ENCODE assay signal across 8 mouse cellular contexts in the genomic region with DNA sequence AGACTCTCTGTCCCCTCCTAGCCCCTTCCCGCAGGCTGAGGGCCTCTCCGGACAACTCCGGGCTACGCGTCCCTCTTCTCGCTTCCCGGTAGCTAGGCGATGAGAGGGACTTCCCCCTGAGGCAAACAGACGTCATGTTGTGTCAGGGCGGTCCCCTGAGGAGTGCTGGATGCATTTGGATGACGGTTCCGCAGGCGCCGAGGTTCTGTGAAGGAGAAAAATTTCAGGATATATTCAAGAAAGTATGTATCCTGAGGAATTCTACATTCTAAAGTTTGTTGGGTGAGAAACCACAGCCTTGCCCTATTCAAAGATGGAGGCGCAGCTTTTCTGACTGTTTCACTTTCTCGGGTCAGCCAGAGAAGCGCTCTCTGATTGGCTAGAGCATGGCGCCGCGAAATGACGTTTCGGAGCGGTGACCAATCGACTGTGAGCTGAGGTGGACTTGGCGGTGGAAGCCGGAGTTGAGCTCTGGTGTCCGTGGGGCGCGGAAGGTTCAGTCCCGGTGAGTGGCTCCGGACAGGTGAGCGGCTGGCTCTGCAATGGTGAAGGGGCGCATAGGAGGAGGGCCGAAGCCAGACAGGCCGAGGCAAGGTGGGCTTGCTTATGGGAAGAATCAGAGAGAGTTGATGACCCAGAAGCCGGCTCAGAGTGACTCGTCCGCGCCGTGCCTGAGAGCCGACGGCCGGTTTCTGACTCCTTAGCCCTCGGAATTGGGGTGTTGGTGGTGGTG. TPM values are rescaled to one million over a fixed set of nuclear protein-coding genes. Genes with fewer than 3 reads are reported as not detected.
DNase-seq lines count a peak whose midpoint lies in the region; ATAC-seq and TF ChIP-seq lines count a peak whose summit lies in the region.

Gene Sec23b (plus strand): TSS at position 410 of the 733 bp plus-strand sequence.

- no peak for TF ChIP-seq CTCF in G1E (IDR thresholded peaks at IDR 0.05; ENCODE audit: low read depth, low read length)
- TF ChIP-seq CTCF in layer of hippocampus, adult 2 months (conservative IDR thresholded peaks at IDR 0.05): no peak
- TF ChIP-seq CTCF in lung, embryonic 14.5 days (IDR thresholded peaks at IDR 0.05; ENCODE audit: low read depth): no peak
- no peak for TF ChIP-seq CTCF in olfactory bulb, adult 2 months (IDR thresholded peaks at IDR 0.05; ENCODE audit: insufficient read depth, low read depth, low read length)
- 0 out of 2 replicates have a peak, but pooled peaks have one; percentile 37 for TF ChIP-seq CTCF in thymus, adult 2 months (IDR thresholded peaks at IDR 0.05; ENCODE audit: borderline replicate concordance, control insufficient read depth, extremely low read depth, insufficient read depth, low read length, poor library complexity)

- under 1% methylated on average over 44 of the region's 44 CpGs for WGBS in forebrain, embryonic 16.5 days
- WGBS in lung, embryonic 14.5 days: under 1% methylated on average over 44 of the region's 44 CpGs
- under 1% methylated on average over 44 of the region's 44 CpGs for WGBS in olfactory bulb, adult 2 months
- WGBS in thymus, adult 2 months: under 1% methylated on average over 44 of the region's 44 CpGs

- DNase-seq in G1E (ENCODE audit: low spot score): peak; percentile 91
- peak; percentile 96 to 98 for DNase-seq in cerebellum, adult 18-20 months
- DNase-seq in heart, postnatal 36 days: peak; percentile 95
- DNase-seq in layer of hippocampus, adult 2 months (ENCODE audit: low spot score in 2 of 2): peak; percentile 97
- peak; percentile 98 for DNase-seq in lung, embryonic 14.5 days
- DNase-seq in thymus, adult 2 months: peak; percentile 96

- H3K36me3 ChIP-seq in G1E (replicated peaks): peaks cover 16% of the 10 kb centered on the region
- H3K36me3 ChIP-seq in forebrain, embryonic 16.5 days (ENCODE audit: control insufficient read depth, insufficient read depth): peaks cover 3% of the 10 kb centered on the region; the same call in 1 of the 2 replicates
- H3K36me3 ChIP-seq in lung, embryonic 14.5 days (ENCODE audit: insufficient read depth): peaks cover 11% of the 10 kb centered on the region; the same call in 1 of the 2 replicates
- no peaks in the 10 kb centered on the region for H3K36me3 ChIP-seq in thymus, adult 2 months (ENCODE audit: control insufficient read depth, insufficient read depth, low read length)

- H3K4me2 ChIP-seq in forebrain, embryonic 16.5 days (ENCODE audit: low read length): peak within 1 kb of the TSS; percentile 72
- peak within 1 kb of the TSS; percentile 66 for H3K4me2 ChIP-seq in lung, embryonic 14.5 days

- no peaks in the 10 kb centered on the region for H3K9me3 ChIP-seq in G1E (replicated peaks)
- no peaks in the 10 kb centered on the region for H3K9me3 ChIP-seq in forebrain, embryonic 16.5 days (ENCODE audit: control insufficient read depth, low read length)
- H3K9me3 ChIP-seq in lung, embryonic 14.5 days (ENCODE audit: low read depth, low read length): no peaks in the 10 kb centered on the region

- peak within 1 kb of the TSS; percentile 80 for H3K27ac ChIP-seq in forebrain, embryonic 16.5 days (ENCODE audit: low read length)
- peak within 1 kb of the TSS; percentile 96 for H3K27ac ChIP-seq in layer of hippocampus, adult 2 months
- peak within 1 kb of the TSS; percentile 92 for H3K27ac ChIP-seq in lung, embryonic 14.5 days (ENCODE audit: low read depth)
- H3K27ac ChIP-seq in olfactory bulb, adult 2 months (ENCODE audit: insufficient read depth, low read depth, low read length): peak within 1 kb of the TSS; percentile 53
- peak within 1 kb of the TSS; percentile 70 for H3K27ac ChIP-seq in thymus, adult 2 months (ENCODE audit: control insufficient read depth, insufficient read depth, low read length)

- H3K4me1 ChIP-seq in G1E (ENCODE audit: insufficient read depth, low read depth, low read length): peaks cover 15% of the 10 kb centered on the region; the same call in 1 of the 2 replicates
- peaks cover 11% of the 10 kb centered on the region for H3K4me1 ChIP-seq in forebrain, embryonic 16.5 days (replicated peaks; ENCODE audit: control insufficient read depth, insufficient read depth, low read length)
- H3K4me1 ChIP-seq in lung, embryonic 14.5 days (ENCODE audit: insufficient read depth): no peaks in the 10 kb centered on the region; the same call in 1 of the 2 replicates
- no peaks in the 10 kb centered on the region for H3K4me1 ChIP-seq in olfactory bulb, adult 2 months (ENCODE audit: control insufficient read depth, insufficient read depth, low read length)
- H3K4me1 ChIP-seq in thymus, adult 2 months (replicated peaks; ENCODE audit: control insufficient read depth, insufficient read depth, low read length): no peaks in the 10 kb centered on the region

- peak within 1 kb of the TSS; percentile 79 for H3K4me3 ChIP-seq in G1E (ENCODE audit: low read depth, low read length)
- peak within 1 kb of the TSS; percentile 84 for H3K4me3 ChIP-seq in forebrain, embryonic 16.5 days (replicated peaks; ENCODE audit: low read length)
- peak within 1 kb of the TSS; percentile 92 for H3K4me3 ChIP-seq in layer of hippocampus, adult 2 months
- peak within 1 kb of the TSS; percentile 55 for H3K4me3 ChIP-seq in lung, embryonic 14.5 days (ENCODE audit: low read depth, low read length)
- peak within 1 kb of the TSS; percentile 89 for H3K4me3 ChIP-seq in olfactory bulb, adult 2 months (ENCODE audit: insufficient read depth, low read depth, low read length)
- H3K4me3 ChIP-seq in thymus, adult 2 months (ENCODE audit: control insufficient read depth, insufficient read depth, low read length): peak within 1 kb of the TSS; percentile 95

- ATAC-seq in G1E (ENCODE audit: extremely low read depth, insufficient number of reproducible peaks, low FRiP score, poor library complexity, severe bottlenecking): peak; percentile 96
- ATAC-seq in forebrain, embryonic 16.5 days: peak; percentile 98
- ATAC-seq in lung, embryonic 14.5 days (ENCODE audit: insufficient read depth): peak; percentile 98

- TF ChIP-seq POLR2A in olfactory bulb, adult 2 months (IDR thresholded peaks at IDR 0.05; ENCODE audit: insufficient read depth, low read depth, low read length): peak; percentile 29; the same call in 1 of the 2 replicates
- TF ChIP-seq POLR2A in thymus, adult 2 months (IDR thresholded peaks at IDR 0.05; ENCODE audit: control insufficient read depth, extremely low read depth, insufficient read depth, low read length, poor library complexity): 0 out of 2 replicates have a peak, but pooled peaks have one; percentile 10

- H3K9ac ChIP-seq in forebrain, embryonic 16.5 days (replicated peaks; ENCODE audit: low read depth, low read length): peak within 1 kb of the TSS; percentile 73
- peak within 1 kb of the TSS; percentile 62 for H3K9ac ChIP-seq in lung, embryonic 14.5 days

- H3K27me3 ChIP-seq in G1E (ENCODE audit: insufficient read depth, low read length): no peaks in the 10 kb centered on the region
- H3K27me3 ChIP-seq in forebrain, embryonic 16.5 days (replicated peaks; ENCODE audit: control insufficient read depth, insufficient read depth, low read length): no peaks in the 10 kb centered on the region
- no peaks in the 10 kb centered on the region for H3K27me3 ChIP-seq in lung, embryonic 14.5 days (ENCODE audit: insufficient read depth, low read length)
- H3K27me3 ChIP-seq in thymus, adult 2 months (ENCODE audit: control insufficient read depth, insufficient read depth, low read length): no peaks in the 10 kb centered on the region

- intact Hi-C loops in heart, postnatal 36 days (cut with DNase I): loop anchor here (2.0 to 5.0 kb wide), 2 partner anchors 29 to 189 kb away; partner anchors contain the start of genes Dzank1, Kat14, Pet117 and Polr3f

RNA-seq across cellular contexts. Expression of gene Sec23b, which starts in this region (rescaled TPM):
- total RNA-seq in G1E (2014; fragmentation: Nextera tagmentation) (64.5 and 81.7 TPM in 2 replicates), G1E (2017) (90.7 and 99.8 TPM in 2 replicates)
- polyA plus RNA-seq in G1E (2012): 6.7 and 9.1 TPM in 2 replicates
- polyA plus RNA-seq in forebrain, embryonic 16.5 days (2015; fragmentation: Nextera tagmentation; extraction: Ambion mirVana): 66.5 and 67.5 TPM in 2 replicates
- total RNA-seq in heart, postnatal 36 days (2021): 10 to 100 TPM; 14.4 to 18.0 TPM
- total RNA-seq in layer of hippocampus, adult 2 months (2021): 10 to 100 TPM; 46.1 to 46.6 TPM
- 89.1 and 93.1 TPM in 2 replicates for polyA plus RNA-seq in lung, embryonic 14.5 days (2014; fragmentation: Nextera tagmentation; extraction: Ambion mirVana)
- not detected in 2 replicates for polyA plus RNA-seq in olfactory bulb, adult 2 months (2012; ENCODE audit: insufficient read depth, insufficient read length, low replicate concordance, missing spikeins)
- 56.7 and 59.3 TPM in 2 replicates for polyA plus RNA-seq in thymus, adult 2 months (2012; rRNA removed)

Comparison
In these comparisons a context has a peak if more than half of its experiments do, and no peak if none do; other contexts are left out.
1. Peak in every context shown above with its lines: DNase-seq, ATAC-seq, H3K4me3 ChIP-seq and H3K27ac ChIP-seq.